Mouse (Mus musculus): ENCODE measurements around the gene Zkscan17. TPM values are rescaled to one million over a fixed set of nuclear protein-coding genes. Genes with fewer than 3 reads are reported as not detected.
"Not testable (repeated sequence)": the region's sequence is repeated elsewhere in the genome, so short reads cannot be mapped to it uniquely, and the experiment has no call there.

Zkscan17 gene
- 23.0 and 24.9 TPM in 2 replicates for total RNA-seq (2014; fragmentation: Nextera tagmentation)
- total RNA-seq (2017): 10.4 and 17.5 TPM in 2 replicates

- no peak for ATAC-seq (replicated peaks; ENCODE audit: low FRiP score, low TSS enrichment, poor library complexity, severe bottlenecking)
Measured at GRCm38 (mm10) chr11:59526472-59527080, at the start of gene Zkscan17. TSS of gene Zkscan17 (minus strand) at chr11:59526751.

DNA sequence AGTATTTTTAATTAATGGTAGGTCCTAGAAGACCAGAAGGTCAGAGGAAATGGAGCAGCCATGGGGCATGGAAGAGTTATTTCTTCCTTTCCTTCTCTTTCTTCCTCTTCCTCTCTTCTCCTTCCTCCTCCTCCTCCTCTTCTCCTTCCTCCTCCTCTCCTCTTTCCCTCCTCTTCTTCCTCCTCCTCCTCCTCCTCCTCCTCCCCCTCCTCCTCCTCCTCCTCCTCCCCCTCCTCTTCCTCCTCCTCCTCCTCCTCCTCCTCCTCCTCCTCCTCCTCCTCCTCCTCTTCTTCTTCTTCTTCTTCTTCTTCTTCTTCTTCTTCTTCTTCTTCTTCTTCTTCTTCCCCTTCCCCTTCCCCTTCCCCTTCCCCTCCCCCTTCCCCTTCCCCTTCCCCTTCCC lies 49.6 kb upstream of the Zkscan17 start, which contains the start of gene Olfr222:
Gene Olfr222, minus strand, starts transcription at position 101 of the 400 bp plus-strand sequence.
- ATAC-seq (replicated peaks; ENCODE audit: low FRiP score, low TSS enrichment, poor library complexity, severe bottlenecking): not testable (repeated sequence)

GRCm38 (mm10) chr11:59575726-59576125 lies 49.2 kb upstream of the Zkscan17 start:
- no peak for ATAC-seq (replicated peaks; ENCODE audit: low FRiP score, low TSS enrichment, poor library complexity, severe bottlenecking)

GRCm38 (mm10) chr11:59569306-59569705 lies 42.8 kb upstream of the Zkscan17 start:
- no peak for ATAC-seq (replicated peaks; ENCODE audit: low FRiP score, low TSS enrichment, poor library complexity, severe bottlenecking)

GRCm38 (mm10) chr11:59562837-59563236 lies 36.3 kb upstream of the Zkscan17 start:
- no peak for ATAC-seq (replicated peaks; ENCODE audit: low FRiP score, low TSS enrichment, poor library complexity, severe bottlenecking)

DNA sequence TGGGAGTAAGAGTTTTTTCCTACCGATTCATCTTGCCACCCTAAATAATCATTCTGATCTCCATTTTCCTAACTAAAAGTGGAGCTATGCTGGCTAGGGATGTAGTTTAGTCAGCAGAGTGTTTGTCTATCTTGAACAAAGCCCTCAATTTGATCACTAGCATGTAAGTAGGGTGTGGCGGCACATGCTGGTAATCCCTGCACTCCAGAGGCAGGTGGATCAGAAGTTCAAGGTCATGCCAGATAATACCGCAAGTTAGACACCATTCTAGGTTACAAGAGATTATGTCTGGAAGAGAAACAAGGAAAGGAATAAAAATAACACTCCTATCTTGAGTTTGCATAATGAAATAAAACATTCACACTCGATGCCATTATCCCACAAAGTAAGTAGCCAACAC lies 35.8 kb upstream of the Zkscan17 start:
- no peak for ATAC-seq (replicated peaks; ENCODE audit: low FRiP score, low TSS enrichment, poor library complexity, severe bottlenecking)

GRCm38 (mm10) chr11:59560906-59561305 lies 34.4 kb upstream of the Zkscan17 start:
- no peak for ATAC-seq (replicated peaks; ENCODE audit: low FRiP score, low TSS enrichment, poor library complexity, severe bottlenecking)

DNA sequence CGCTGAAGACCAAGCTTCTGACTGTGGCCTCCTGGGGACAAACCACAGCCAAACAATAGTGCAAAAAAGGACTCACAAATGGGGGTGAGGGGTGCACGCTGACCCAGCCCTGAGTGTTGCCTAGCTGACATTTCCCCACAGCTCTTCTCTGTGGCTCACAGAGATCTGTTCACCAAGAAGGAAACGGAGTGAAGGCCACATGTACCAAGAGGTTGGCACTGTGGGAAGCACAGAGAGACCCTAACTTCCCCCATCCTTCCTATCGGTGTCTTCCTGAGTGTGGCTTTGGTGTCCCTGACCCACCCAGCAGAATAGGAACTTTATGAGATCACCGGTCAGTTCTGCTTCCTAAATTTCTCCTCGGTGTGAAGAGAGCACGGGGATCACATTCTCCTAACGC lies 28.0 kb upstream of the Zkscan17 start:
- no peak for ATAC-seq (replicated peaks; ENCODE audit: low FRiP score, low TSS enrichment, poor library complexity, severe bottlenecking)

DNA sequence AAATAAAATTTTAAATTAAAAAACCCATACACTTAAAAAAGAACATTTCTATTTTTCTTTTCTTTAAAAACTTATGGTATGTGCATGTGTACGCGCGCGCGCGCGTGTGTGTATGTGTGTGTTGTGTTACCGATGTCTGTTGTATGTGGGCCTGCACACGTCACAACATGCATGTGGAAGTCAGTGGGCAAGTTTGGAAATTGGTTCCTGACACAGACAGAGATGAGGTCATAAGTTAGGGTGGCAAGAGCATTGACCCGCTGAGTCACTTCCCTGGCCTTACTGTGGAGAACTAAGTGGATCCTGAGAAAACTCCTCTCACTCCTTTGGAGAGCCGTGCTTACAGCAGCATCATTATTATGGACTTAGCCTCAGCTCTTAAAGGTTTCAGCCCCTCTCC lies 27.6 kb upstream of the Zkscan17 start:
- ATAC-seq (replicated peaks; ENCODE audit: low FRiP score, low TSS enrichment, poor library complexity, severe bottlenecking): no peak

DNA sequence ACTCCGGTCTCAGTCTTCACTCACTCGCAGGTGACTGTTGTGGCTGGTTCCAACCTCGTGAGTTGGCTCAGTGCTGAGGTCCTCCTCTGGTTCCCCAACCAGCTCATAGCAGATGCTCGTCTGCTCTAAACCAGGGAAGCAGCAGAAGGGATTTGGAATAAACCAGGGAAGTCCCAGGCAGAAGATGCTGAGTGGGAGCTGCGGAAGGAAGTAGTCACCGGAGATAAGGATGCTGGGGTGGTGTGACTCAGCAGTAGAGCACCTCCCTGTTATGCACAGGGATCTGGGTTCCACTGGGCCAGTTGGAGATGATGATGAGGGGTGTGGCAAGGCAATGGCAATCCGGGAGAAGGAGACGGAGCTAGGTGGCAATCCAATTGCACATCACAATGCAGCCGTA lies 17.5 kb upstream of the Zkscan17 start:
- no peak for ATAC-seq (replicated peaks; ENCODE audit: low FRiP score, low TSS enrichment, poor library complexity, severe bottlenecking)

- no peak for ATAC-seq (replicated peaks; ENCODE audit: low FRiP score, low TSS enrichment, poor library complexity, severe bottlenecking)
Measured at GRCm38 (mm10) chr11:59543376-59543775, 16.8 kb upstream of the Zkscan17 start.

DNA sequence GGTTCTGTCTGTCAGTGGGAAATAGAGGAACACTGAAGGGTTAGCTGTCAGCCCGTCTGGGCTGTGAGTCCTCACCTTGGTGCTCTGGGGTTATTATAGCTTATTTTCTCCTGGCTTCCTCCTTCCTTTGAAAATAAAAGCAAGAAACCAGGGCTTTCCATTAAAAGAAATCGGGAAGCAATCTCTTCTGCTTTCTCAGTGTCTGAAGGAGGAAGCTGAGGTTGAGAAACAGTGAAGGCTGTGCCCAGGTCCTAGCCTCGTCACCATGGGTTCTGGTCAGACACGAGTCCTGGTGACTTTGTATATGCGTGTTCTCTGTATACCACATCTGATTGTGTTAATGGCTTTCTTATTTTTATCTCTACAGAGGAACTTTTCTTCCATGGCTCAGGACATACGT lies 15.9 kb upstream of the Zkscan17 start:
- no peak for ATAC-seq (replicated peaks; ENCODE audit: low FRiP score, low TSS enrichment, poor library complexity, severe bottlenecking)

- no peak for ATAC-seq (replicated peaks; ENCODE audit: low FRiP score, low TSS enrichment, poor library complexity, severe bottlenecking)
Measured at GRCm38 (mm10) chr11:59541324-59541723, 14.8 kb upstream of the Zkscan17 start, which contains the start of gene Nlrp3. TSS of gene Nlrp3 (plus strand) at chr11:59541568.

DNA sequence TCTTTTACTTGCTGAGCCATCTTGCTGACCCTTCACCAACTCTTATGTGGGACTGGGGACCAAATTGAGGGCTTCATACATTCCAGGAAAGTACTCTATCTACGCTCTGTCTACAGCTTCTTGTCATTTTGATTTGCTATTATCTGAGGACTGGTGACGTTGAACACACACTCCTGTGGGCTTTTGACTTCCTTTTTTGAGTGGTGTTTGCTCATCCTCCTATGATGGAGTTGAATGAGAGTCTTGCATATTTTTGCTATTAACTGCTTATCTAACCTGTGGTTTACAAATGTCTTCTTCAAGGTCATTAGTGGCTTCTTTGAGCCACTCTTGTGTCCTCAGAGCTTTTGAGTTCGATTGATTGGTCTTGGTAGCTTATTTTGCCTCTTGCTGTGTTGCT lies 13.6 kb upstream of the Zkscan17 start:
- ATAC-seq (replicated peaks; ENCODE audit: low FRiP score, low TSS enrichment, poor library complexity, severe bottlenecking): no peak

- ATAC-seq (replicated peaks; ENCODE audit: low FRiP score, low TSS enrichment, poor library complexity, severe bottlenecking): no peak
Measured at GRCm38 (mm10) chr11:59538387-59538786, 11.8 kb upstream of the Zkscan17 start.

DNA sequence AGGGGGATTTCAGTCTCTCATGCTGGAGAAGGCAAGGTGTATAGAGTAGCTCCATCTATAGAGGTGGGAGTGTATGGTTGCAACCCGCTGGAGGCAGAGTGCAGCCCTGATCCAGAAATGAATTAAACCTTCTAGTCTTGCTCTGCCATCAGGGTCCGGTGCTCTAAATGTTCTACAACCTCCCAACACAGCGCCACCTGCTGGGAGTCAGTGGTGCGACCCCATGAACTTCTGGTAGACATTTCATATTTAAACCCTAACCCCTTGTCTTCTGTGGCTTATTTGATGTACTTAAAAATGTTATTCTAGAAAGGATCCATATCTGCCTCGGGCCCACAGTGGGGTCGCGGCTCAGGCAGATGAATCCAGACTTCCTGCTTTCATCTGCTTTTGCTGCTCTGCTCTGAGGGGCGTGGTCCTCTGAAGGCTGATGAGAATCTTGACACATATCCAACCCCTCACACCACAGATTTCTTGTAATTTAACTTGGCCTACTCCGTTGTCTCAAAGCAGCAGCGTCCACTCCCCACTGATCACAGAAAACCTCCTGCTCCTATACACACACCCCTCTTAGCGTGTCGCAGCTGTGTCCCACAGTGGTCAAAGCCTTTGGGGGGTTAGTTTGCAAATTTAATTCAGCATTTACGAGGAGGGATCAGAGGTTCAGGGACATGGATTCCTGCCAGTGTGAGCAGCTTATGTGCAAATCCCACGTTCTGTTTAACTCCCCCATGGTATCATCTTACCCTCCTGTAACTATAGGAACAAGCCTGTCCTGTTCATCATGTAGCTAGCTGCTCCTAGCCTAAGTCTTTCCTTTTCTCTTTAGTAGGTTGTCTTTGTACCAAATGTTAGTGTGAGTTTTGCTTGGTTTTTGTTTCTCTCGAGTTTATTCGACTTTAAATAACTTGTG lies 10.9 kb upstream of the Zkscan17 start:
- ATAC-seq (replicated peaks; ENCODE audit: low FRiP score, low TSS enrichment, poor library complexity, severe bottlenecking): peak; percentile 55; the same call in 1 of the 2 replicates

GRCm38 (mm10) chr11:59531562-59531961 lies 5.0 kb upstream of the Zkscan17 start:
- no peak for ATAC-seq (replicated peaks; ENCODE audit: low FRiP score, low TSS enrichment, poor library complexity, severe bottlenecking)

DNA sequence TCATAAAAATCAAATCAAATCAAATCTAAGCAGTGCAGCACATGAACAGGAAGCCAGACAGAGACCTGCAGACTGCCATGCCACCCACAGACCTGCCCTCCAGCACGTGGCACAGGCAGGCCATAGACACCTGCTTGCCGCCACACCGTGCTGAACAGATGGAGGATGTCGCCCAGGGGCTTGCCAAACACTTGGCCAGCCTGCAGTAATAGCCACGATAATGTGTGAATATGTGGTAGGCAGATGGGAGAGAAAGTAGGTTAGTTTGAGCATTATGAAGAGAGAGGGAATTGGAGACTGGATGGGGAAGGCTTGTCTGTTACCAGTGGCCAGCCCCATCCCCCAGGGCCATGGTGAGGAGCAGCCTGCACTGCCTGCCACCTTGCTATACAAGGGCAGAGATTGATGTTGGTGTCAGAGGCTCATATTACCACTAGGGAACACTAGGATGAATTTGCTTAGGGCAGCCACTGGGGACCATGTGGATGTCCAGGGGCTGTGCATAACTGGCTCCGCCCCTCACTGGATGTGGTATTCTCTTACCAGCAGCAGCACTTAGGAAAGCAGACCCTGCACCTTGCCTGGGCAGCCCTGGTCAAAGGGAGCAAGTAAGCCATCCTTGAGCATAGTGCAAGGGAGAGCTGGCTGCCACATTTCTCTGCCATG lies 4.5 kb upstream of the Zkscan17 start:
- ATAC-seq (replicated peaks; ENCODE audit: low FRiP score, low TSS enrichment, poor library complexity, severe bottlenecking): no peak

DNA sequence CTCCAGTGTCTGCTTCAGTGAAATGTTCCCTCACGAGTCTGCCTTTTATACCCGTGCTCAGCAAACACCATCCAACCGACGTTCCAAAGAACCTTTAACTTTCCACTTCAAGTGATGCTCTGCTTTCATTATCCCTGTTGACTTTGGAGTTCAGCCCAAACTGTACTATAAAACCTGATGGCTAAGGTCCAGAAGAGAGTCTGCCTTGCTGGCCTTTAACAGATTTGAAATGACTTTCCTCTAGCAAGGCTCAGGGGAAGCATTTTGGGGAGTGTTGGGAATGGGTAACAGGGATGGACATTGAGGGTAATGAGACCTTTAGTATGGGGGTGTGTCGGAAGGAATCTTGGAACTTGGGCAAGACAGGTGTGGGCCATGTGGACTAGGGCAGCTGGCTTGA lies 3.7 kb upstream of the Zkscan17 start:
- ATAC-seq (replicated peaks; ENCODE audit: low FRiP score, low TSS enrichment, poor library complexity, severe bottlenecking): no peak

DNA sequence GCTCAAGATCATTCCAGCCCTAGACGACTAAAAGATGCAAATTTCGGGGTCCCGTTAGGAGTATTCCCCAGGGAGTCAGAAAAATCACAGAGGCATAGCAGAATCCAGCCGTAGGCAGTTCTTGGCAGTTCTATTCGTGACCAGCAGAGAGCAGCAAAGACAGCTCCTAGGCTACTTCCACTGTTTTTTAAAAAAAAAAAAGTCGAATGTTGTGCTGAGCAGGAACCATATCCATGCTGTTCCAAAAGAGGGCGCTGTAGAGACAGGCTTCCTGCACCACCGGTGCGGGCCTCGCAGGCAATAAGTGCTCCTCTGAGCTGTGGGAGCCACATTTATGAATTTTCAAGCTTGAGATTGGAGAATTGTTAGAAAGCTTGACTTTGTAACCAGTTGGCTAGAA lies 1.3 kb downstream of the Zkscan17 start:
- peak; percentile 81 for ATAC-seq (replicated peaks; ENCODE audit: low FRiP score, low TSS enrichment, poor library complexity, severe bottlenecking)

Measured in megakaryocyte-erythroid progenitor cell, adult 5-6 weeks (primary cell).